Mouse (Mus musculus) midbrain, postnatal 0 days (tissue): ENCODE measurements at regions not wholly inside any gene's neighbourhood (a gene's known extent, or its start where the extent isn't known, plus 50 kb on each side); places are given as distances from the start of the nearest gene placed in this dataset.
"Not testable (repeated sequence)": the region's sequence is repeated elsewhere in the genome, so short reads cannot be mapped to it uniquely, and the experiment has no call there.

Experiments
- ATAC-seq: fragments of 200-750 bp; cut with Nextera tagmentation; 2 replicates; pipeline ENCODE4 v1.8.0; 2017; ENCODE audit warnings: moderate number of reproducible peaks, mild to moderate bottlenecking, moderate TSS enrichment, moderate library complexity; ENCODE audit not compliant: low FRiP score
- DNase-seq: peaks from one replicate; pipeline ENCODE4 v3.0.0-alpha.2; 2015; ENCODE audit warnings: low spot score
- H3K27ac ChIP-seq: fragments of 300-500 bp; sonication (generic); 2 replicates; pipeline ENCODE4 v1.5.1; 2014; ENCODE audit warnings: low read depth, mild to moderate bottlenecking, low read length, mixed read lengths
- H3K27me3 ChIP-seq: fragments of 300-500 bp; sonication (generic); 2 replicates; pipeline ENCODE4 v1.6.1; 2014; ENCODE audit warnings: low read length, control low read depth, mixed read lengths; ENCODE audit not compliant: insufficient read depth
- H3K36me3 ChIP-seq: fragments of 300-500 bp; sonication (generic); 2 replicates; pipeline ENCODE4 v1.6.1; 2014; ENCODE audit warnings: low read length, control low read depth, mixed read lengths; ENCODE audit not compliant: insufficient read depth
- H3K4me1 ChIP-seq: fragments of 300-500 bp; sonication (generic); 2 replicates; pipeline ENCODE4 v1.6.1; 2014; ENCODE audit warnings: mild to moderate bottlenecking, control low read depth, antibody characterized with exemption, low read length, mixed read lengths; ENCODE audit not compliant: insufficient read depth
- H3K4me2 ChIP-seq: fragments of 300-500 bp; sonication (generic); 2 replicates; pipeline ENCODE4 v1.6.1; 2014; ENCODE audit warnings: low read depth, mild to moderate bottlenecking, low read length, mixed read lengths; ENCODE audit not compliant: poor library complexity, severe bottlenecking
- H3K4me3 ChIP-seq: fragments of 300-500 bp; sonication (generic); 2 replicates; pipeline ENCODE4 v1.5.1; 2014; ENCODE audit warnings: low read depth, mild to moderate bottlenecking, low read length, moderate library complexity
- H3K9ac ChIP-seq: fragments of 300-500 bp; sonication (generic); replicated peaks from 2 replicates; pipeline ENCODE4 v1.6.1; 2014; ENCODE audit warnings: mild to moderate bottlenecking, low read length, moderate library complexity, mixed read lengths; ENCODE audit not compliant: poor library complexity, severe bottlenecking
- H3K9me3 ChIP-seq: fragments of 300-500 bp; sonication (generic); 2 replicates; pipeline ENCODE4 v1.6.1; 2016; ENCODE audit warnings: low read length, control low read depth
- CTCF ChIP-seq: IDR thresholded peaks from 2 replicates; pipeline ENCODE4 v1.5.1; 2016; ENCODE audit warnings: antibody characterized with exemption, mild to moderate bottlenecking
- WGBS: fragments of 180-500 bp; shearing (Covaris S2); extraction: QIAGEN DNeasy Blood & Tissue Kit; methylation state at CpG from one replicate; pipeline ENCODE4 v1.1.7; 2014; 5-methylcytosine and 5-hydroxymethylcytosine counted together

DNA sequence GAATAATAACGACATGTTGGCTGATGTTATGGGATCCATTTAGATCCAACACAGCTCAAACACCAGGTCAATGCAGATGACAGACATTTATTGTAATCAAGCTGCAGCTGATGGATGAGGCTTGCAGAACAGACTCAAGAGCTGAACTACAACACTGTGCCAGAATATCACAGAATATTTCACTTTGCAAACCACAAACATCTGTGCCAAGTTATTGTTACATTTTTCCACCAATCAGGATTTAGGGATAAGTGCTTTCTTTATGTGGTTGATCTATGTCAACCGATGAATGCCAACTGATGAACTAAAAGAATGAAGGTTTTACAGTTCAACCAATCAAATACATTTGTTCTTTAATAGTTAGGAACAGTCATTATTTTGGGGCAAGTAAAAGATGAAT lies 63.9 kb upstream of the Tars start:
- ATAC-seq, result no peak
- no peaks in the 10 kb centered on the region for H3K4me1 ChIP-seq
- H3K4me2 ChIP-seq, result no peak overlapping the region
- no peak overlapping the region for H3K4me3 ChIP-seq
- TF ChIP-seq CTCF, result no peak
- DNase-seq, result no peak
- H3K36me3 ChIP-seq, result no peaks in the 10 kb centered on the region
- WGBS, result 93% methylated on average over 2 of the region's 2 CpGs
- H3K9ac ChIP-seq, result no peak overlapping the region
- H3K27me3 ChIP-seq, result no peaks in the 10 kb centered on the region
- H3K27ac ChIP-seq, result no peak overlapping the region
- no peaks in the 10 kb centered on the region for H3K9me3 ChIP-seq

- not testable (repeated sequence) for H3K27ac ChIP-seq, H3K9ac ChIP-seq, H3K27me3 ChIP-seq, H3K36me3 ChIP-seq, H3K4me1 ChIP-seq, ATAC-seq, H3K4me2 ChIP-seq, H3K4me3 ChIP-seq, DNase-seq, H3K9me3 ChIP-seq
- WGBS, result 31% methylated on average over 2 of the region's 2 CpGs
These were observed 62.1 kb upstream of the Tars start for GRCm38 (mm10) chr15:11461575-11461974.

DNA sequence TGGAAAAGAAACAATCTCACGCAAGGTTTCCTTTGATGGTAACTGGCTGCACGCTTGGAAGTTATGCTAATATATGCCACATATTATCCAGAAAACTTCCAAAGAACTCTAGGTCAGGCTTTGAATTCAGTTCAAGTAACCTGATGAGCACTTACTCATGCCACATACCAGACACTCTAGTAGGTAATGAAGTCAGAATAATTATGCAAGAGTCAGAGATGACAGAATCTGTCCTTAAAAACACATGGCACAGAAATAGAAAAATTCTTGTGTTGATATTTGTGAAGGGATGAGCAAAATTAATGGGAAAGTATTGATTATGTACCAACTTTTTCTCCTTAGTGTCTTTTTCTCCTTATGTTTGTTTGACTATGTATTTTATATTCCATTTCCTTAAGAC lies 59.8 kb upstream of the Tars start:
- Histone ChIP-seq H3K36me3 (no peaks in the 10 kb centered on the region), H3K4me1 (no peaks in the 10 kb centered on the region), H3K27me3 (no peaks in the 10 kb centered on the region), H3K4me3 (no peak overlapping the region), H3K4me2 (no peak overlapping the region), H3K9me3 (no peaks in the 10 kb centered on the region), H3K9ac (no peak overlapping the region), H3K27ac (no peak overlapping the region)
- no peak for TF ChIP-seq CTCF
- WGBS, result 78% methylated on average over 2 of the region's 2 CpGs
- no peak for DNase-seq
- no peak for ATAC-seq

GRCm38 (mm10) chr15:11457278-11457677 lies 57.8 kb upstream of the Tars start:
- 86% methylated on average over 8 of the region's 8 CpGs for WGBS
- H3K4me2 ChIP-seq, result no peak overlapping the region
- H3K9ac ChIP-seq, result no peak overlapping the region
- no peak overlapping the region for H3K27ac ChIP-seq
- no peak overlapping the region for H3K4me3 ChIP-seq
- no peaks in the 10 kb centered on the region for H3K36me3 ChIP-seq
- no peak for TF ChIP-seq CTCF
- H3K27me3 ChIP-seq, result no peaks in the 10 kb centered on the region
- ATAC-seq (no peak), DNase-seq (no peak)
- no peaks in the 10 kb centered on the region for H3K9me3 ChIP-seq
- H3K4me1 ChIP-seq, result no peaks in the 10 kb centered on the region

GRCm38 (mm10) chr15:11455982-11456381 lies 56.5 kb upstream of the Tars start:
- no peak for TF ChIP-seq CTCF
- Histone ChIP-seq H3K4me1 (no peaks in the 10 kb centered on the region), H3K4me2 (no peak overlapping the region), H3K27me3 (no peaks in the 10 kb centered on the region), H3K9me3 (no peaks in the 10 kb centered on the region), H3K4me3 (no peak overlapping the region), H3K27ac (no peak overlapping the region), H3K9ac (no peak overlapping the region), H3K36me3 (no peaks in the 10 kb centered on the region)
- DNase-seq (no peak), ATAC-seq (no peak)
- WGBS, result 82% methylated on average over 6 of the region's 6 CpGs

DNA sequence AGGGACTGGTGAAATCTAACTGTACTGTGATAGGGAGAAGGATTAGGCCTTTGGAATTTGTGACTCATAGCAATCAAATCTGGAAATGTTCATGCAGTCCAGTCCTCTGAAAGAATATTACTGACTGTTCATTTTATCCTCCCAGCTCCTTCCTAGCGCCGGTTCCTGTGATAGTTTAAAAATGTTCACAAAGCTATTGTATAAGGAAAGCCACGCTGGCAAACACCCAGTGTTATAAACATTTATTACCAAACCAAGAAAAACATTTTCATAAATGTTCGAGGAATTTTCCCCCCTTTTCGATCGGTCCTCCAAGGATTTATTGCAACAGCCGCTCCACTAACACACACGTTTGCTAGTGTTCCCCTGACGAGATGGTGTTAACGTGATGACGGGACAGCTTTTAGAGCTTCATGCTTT lies 55.9 kb upstream of the Tars start:
- H3K36me3 ChIP-seq, result no peaks in the 10 kb centered on the region
- ATAC-seq (no peak), DNase-seq (no peak)
- TF ChIP-seq CTCF, result no peak
- H3K9ac ChIP-seq, result no peak overlapping the region
- H3K4me3 ChIP-seq, result no peak overlapping the region
- no peaks in the 10 kb centered on the region for H3K4me1 ChIP-seq
- whole genome bisulfite sequencing, result 89% methylated on average over 11 of the region's 11 CpGs
- no peak overlapping the region for H3K27ac ChIP-seq
- H3K4me2 ChIP-seq, result no peak overlapping the region
- no peaks in the 10 kb centered on the region for H3K9me3 ChIP-seq
- no peaks in the 10 kb centered on the region for H3K27me3 ChIP-seq

DNA sequence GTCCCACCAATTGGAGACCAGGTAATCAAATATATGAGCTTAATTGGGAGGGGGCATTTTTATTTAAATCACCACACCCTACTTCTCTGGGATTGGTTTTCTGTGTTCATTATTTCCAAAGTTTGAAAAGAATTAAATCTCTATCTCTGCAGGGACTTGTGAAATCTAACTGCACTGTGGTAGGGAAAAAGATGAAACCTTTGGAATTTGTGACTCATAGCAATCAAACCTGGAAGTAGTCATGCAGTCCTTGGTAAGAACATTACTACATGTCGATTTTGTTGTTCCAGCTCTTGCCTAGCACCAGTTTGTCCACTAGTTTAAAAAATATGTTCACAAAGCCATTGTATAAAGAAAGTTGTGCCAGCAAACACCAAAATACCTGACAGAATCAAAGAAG lies 54.5 kb upstream of the Tars start:
- Histone ChIP-seq H3K4me2 (no peak overlapping the region), H3K4me1 (no peaks in the 10 kb centered on the region), H3K4me3 (no peak overlapping the region), H3K27me3 (no peaks in the 10 kb centered on the region), H3K9me3 (no peaks in the 10 kb centered on the region), H3K27ac (no peak overlapping the region), H3K36me3 (no peaks in the 10 kb centered on the region), H3K9ac (no peak overlapping the region)
- 86% methylated on average over 1 of the region's 1 CpGs for WGBS
- ATAC-seq (no peak), DNase-seq (no peak)
- no peak for TF ChIP-seq CTCF
